Mouse (Mus musculus): ENCODE results near the gene Map7.

Map7 gene

DNA sequence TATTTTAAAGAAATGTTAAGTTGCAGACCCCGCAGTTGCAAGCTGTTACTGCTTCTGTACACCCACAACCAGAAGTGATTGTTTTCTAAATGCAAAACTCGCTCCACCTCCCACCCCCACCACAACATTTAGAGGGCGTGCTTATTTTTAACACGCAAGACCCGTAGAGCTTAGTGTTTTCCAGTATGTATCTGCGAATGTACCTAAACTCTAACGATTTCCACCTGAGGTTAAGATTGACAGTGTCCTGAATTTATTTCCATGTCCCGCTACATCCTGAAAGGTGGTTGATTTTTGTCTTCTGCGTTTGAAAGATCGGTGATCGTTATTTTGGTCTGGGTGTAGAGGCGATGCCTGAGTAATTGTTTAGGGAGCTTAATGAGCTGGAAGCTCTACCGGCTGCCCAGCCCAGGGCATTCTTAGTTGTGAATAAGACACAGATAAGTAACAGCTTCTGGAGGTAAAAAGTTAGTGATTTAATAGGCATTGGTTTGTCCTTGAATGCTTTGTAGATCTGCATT is 1.6 kb downstream of the Map7 start:
- DNase-seq (ENCODE audit: extremely low read depth, insufficient read length, low spot score): no peak

DNA sequence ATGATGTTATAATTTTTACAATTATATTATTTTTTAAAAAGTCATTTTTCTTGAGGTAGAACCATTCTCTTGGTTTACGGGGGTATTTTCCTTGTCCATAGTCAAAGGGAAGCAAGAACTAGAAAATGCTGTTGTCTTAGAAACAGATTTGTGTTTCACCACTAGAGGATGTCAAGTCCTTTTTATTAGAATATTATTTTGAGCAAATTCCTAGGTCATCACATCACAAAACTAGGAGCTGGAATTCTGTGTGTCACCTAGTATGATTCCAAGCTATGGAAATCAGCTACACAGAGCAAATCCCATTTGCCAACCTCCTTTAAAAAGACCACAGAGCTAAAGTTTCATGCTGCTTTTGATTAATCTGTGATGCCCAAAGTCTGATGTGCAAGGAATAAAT is 3.9 kb downstream of the Map7 start:
- DNase-seq (ENCODE audit: extremely low read depth, insufficient read length, low spot score): no peak

DNA sequence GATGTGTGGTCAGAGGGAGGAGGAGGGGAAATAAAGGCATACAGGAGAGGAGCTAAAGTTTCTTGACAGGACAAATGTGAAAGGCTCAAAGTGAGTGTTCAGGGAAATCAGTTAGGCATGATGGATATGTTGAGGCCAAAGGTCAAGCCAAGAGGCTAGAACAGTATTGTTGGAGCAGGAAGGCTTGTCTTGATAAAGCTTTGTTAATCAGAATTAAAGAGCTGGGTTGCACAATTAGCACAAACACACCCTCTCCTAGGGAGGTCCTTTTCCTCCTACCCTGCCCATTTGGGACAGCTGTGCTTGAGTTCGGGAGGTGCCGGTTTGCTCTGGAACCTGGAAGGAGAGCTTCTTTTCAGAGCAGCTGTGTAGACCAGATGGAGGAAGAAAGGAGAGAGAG is 5.2 kb downstream of the Map7 start:
- no peak for DNase-seq (ENCODE audit: extremely low read depth, insufficient read length, low spot score)

DNA sequence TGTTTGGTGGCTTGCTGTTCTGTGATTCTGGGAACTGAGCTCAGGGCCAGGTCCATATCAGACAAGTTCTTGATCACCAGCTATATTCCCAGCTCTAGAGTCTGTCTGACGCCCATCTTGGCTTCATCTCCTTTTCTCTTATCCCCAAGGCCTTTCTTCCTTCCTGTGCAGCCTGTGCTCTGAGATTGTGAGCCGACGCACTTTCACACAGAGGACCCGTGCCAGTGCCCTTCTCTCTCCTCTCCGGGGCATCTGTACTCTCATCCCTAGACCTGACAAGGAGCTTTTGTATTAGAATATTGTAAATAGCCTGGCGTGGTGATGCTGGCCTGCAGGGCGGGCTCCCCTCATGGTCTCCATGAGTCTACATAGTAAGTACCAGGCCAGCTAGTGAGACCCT is 7.1 kb downstream of the Map7 start:
- DNase-seq (ENCODE audit: extremely low read depth, insufficient read length, low spot score): no peak

DNA sequence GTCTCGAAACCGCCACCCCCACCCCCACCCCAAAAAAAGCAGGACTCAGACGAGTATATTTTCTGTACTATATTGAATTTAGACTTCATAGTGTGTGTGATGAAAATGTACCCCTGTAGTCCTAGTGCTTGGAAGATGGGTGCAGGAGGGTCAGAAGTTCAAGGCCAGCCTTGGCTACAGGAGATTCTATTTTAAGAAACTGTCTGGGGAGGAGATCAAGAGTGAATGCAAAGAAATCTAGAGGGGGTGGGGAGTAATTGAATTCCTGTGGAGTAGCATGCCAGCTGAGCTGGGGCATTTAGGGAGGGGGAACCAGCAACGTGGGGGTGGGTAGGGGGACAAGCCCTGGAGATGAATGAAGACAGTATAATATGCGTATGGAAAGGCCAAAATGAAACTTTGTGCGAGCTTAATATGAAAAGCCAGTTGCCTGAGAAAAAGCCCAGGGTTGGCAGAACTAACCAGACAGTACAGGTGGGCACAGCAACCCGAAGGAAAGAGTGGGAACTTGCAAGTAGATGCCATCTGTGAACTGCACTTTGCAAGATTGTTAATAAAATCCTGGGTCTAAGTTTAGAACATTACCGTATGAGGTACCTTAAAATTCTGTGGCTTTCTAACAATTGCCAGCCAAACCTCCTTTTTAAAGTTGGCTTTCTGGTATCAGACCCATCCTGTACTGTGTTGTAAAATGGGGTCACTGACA is 8.9 kb downstream of the Map7 start:
- no peak for DNase-seq (ENCODE audit: extremely low read depth, insufficient read length, low spot score)

DNA sequence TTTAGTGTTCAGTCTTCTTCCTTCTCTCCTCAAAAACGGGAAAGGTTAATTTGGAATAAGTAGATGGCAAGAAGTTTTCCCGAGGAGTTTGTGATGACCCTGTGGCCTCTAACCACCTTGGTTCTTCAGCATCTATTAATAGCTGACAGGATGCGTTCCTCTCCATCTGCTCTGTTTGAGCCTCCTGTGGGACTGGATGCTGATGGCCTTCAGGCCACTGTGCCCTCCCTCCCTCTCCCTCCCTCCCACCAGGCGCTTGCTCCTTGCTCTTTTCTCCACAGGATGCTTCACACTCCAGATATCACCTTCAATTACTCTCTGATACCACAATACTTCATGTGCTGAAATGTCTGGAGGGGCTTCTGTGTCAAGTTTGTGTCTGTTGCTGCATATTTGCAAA is 10.5 kb downstream of the Map7 start:
- no peak for DNase-seq (ENCODE audit: extremely low read depth, insufficient read length, low spot score)

DNA sequence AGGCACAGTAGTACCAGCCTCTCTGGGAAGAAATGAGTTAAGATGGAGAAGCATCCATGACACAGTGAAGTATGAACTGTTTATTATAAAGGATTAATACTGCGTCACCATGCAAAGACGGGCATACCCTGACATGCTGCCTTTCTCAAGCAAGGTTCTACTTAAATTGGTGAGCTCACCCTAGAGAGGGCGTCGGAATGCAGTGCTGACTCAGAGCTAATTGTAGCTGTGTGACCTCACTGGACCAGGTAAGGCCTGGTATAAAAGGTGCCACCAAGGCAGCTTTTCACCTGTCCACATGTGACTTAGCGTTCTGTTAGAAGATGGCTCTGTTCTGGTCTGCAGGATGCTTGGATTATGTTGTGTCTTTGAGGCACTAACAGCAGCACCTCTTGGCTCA is 11.0 kb downstream of the Map7 start:
- no peak for DNase-seq (ENCODE audit: extremely low read depth, insufficient read length, low spot score)

DNA sequence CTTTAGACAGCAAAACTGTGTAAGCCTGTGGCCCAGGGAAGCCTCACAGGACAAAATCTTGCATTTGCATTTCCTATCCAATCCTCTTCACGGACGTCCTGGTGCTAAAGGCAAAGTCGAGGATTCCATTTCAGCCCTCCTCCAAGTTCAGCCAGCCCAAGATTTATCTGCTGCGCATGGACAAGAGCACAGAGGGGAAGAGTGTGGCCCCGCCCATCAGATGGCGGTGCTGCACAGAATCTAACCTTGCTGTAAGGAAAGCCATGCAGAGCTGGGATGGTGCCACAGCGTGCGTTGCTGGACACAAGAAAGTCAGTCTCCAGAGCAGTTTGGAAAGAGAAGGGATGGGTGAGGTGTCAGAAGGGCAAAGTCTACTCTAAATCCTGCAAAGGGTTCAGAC is 12.6 kb downstream of the Map7 start:
- DNase-seq (ENCODE audit: extremely low read depth, insufficient read length, low spot score): no peak

DNA sequence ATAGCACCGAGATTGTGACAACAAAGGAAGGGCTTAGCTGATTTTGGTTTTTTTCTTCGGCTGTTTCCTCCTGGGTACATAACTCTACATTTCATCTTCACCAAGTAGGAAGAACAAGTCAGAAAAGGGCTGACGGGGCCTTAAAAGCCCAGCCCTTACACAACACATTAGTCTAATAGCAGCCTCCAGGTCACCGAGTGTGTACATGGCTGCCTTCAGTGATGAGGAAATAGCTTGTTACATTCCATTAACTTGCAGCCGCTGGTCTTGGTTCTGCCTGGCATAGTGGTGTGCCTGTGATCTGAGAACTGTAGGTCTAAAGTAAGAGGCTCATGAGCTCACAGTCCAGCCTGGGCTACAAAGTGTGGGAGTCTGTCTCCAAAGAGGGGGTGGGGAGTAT is 16.5 kb downstream of the Map7 start:
- no peak for DNase-seq (ENCODE audit: extremely low read depth, insufficient read length, low spot score)

DNA sequence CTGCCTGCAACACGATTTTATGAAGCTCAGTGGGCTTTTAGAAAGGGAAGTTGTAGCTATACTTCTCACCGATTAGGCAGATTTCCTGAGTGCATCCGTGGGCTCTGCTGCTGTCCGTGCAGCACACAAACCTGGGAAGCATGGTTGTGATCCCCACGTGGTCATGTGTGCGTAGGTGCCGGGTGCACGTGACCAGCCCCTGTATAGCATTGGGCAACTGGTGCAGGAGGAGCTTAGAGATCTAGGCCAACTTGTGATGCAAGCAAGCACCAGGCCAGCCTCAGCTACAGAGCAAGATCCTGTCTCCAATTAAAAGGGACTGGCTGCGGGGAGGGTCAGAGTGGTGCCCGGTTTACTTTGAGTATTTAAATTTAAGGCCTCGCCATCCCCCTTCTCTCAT is 18.5 kb downstream of the Map7 start:
- no peak for DNase-seq (ENCODE audit: extremely low read depth, insufficient read length, low spot score)

DNA sequence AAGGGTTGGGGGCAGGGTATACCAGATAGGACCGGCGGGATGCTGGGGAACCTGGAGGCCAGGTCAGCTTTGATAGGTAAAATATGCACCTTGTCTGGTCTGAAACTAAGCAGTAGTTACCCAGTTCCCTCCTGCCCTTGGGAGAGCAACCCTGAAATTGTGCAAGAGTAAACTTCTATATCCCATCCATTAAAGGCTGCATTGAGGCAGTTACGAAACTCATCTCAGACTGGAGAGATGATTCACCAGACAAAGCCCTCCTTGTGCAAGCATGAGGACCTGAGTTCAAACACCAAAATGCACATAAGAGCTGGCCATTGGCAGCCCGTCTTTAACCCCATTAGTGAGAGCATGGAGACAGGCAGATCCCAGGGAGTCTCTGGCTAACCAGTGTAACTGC is 19.2 kb downstream of the Map7 start:
- DNase-seq (ENCODE audit: extremely low read depth, insufficient read length, low spot score): no peak

DNA sequence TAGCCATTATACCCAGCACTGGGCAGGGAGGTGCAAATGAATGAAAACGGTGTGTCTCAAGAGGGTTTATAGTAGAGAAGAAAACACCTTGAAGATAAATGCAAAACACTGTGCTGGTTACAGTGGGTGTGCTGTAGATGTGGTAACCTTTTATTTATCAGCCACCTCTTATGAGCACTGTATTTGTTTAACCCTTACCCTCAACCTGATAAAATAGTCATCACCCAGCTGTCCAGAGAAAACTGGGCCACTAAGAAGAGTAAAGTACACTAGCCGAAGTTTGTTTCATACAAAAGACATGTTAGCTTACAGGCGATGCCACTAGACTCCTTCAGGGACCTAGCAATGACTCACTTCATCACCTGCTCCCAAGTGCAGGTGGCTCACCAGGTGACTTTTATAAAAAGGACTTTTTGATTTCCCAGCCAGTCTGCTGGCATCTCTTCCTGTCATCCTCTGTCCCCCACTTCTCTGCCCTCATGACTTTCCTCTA is 21.0 kb downstream of the Map7 start:
- no peak for DNase-seq (ENCODE audit: extremely low read depth, insufficient read length, low spot score)

DNA sequence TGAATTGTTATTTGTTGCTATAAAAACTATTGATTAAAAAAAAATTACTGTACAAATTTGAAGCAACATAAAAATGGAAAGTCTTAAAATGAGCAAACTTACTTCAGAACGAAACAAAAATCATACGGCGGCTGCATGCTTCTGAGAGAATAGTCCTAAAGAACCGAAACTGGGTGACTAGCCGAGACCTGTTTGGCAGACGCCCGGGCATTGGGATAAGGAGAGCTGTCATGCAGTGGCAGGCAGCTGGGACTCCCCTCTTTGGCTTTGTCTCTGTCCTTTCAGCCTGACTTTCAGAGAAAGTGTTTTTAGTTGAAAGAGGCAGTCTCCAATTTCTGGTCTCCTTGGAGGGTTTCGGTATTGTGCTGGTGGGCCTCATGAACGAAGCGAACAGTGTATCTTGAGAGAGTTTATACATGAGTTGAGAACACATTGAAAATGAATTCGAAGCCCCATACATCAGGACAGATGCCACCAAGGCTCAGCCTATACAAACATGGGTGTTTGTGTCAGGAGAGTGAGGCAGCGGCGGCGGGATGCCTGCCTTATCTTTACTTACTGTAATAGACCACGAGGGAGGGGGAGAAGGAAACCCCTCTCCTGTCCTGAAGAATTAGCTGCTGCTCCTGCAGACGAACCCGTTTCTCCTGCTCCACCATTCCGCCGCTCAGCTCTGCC is 21.8 kb downstream of the Map7 start:
- no peak for DNase-seq (ENCODE audit: extremely low read depth, insufficient read length, low spot score)

DNA sequence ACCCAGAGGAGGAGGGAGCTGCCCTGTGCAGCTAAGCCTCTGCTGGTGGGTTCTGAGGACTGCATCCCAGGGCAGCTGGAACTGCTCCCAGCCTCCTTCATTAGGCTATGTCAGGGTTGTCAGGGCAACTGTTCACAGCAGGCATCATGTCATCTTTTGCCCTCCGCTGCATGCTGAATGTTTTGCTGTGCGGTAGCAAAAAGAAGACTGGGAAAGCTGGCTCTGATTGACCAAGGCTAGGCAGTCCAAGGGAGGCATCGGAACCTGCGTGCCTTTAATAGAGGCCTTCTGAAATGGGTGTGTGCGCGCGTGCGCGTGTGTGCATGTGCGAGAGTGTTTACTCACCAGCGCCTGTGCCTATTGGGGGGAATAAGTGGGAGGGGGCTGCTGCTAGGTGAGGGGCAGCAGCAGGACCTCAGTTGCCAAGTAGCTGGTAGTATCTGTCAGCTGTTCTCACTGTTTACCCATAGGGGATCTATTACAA is 22.4 kb downstream of the Map7 start:
- no peak for DNase-seq (ENCODE audit: extremely low read depth, insufficient read length, low spot score)

DNA sequence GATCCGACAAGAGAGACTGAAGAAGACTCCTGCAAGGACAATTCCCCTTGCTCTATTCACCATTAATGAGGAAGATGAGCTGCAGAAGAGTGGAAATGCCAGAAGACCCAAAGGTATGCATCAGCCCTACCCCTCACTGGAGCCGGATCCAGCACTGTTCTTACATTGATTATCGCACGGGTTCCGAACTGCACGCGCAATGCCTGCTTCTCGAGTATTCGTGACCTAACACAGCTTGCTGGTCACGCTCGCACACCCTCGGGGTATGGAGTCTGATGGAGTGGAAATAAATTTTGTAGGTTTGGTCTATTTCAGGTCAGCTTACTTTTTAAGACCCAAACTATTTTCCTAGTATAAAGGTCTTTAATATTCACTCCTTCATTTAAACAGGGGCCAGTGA is 22.9 kb downstream of the Map7 start:
- DNase-seq (ENCODE audit: extremely low read depth, insufficient read length, low spot score): no peak

DNA sequence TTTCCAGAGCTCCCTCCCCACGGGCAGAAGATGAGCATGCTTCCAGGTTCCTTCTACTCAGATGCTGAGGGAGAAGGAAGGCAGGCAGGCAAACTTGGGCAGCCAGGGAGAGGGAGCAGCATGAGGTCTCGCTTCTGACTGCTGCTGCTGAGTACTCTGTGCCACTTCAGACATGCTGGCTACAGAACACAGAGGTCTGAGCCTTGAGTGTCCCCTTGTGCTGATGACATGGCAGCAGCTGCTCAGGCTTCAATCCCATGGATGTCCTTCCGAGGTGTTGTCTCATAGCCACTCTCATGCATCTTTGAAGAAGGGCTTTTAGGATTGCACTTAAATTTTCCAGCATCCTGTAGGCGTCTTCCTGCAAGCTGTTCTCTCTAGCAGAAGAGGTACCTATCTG is 23.5 kb downstream of the Map7 start:
- no peak for DNase-seq (ENCODE audit: extremely low read depth, insufficient read length, low spot score)

DNA sequence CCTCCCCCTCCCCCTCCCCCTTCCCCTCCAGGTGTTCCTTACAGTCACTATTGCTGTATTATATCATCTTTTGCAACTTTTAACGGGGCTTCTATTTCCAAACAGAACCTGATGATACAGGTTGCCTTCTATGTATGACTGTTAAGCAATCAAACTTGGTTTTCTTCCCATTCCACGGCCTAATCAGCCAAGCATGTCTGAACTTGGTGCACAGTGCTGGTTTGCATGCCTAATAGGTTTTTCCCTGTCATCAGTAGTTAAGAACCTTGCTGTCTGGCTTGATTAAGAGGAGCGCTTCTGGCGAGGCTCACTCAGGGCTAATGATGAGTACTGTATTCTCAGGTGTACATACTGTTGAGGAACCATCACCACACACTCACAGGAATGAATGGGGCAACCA is 25.5 kb downstream of the Map7 start:
- DNase-seq (ENCODE audit: extremely low read depth, insufficient read length, low spot score): no peak

DNA sequence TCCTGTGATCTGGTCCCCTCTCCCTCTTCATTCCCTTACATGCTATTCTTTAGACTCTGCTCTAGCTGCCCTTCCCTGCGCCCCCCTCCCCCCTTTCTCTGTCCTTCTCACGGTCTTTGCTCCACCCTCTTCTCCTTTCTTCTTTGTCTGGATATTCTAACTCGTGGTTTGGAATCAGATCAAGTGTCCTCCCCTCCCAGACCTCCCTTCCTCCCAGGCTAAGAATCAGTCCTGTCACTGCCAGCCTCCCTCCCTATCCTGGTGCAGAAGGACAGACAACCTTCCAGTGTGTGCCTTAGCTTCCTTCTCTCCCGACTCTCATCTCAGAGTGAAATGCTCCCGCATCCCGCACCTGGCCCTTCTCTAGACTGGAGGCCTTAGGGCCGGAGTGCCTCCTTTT is 27.8 kb downstream of the Map7 start:
- DNase-seq (ENCODE audit: extremely low read depth, insufficient read length, low spot score): no peak

DNA sequence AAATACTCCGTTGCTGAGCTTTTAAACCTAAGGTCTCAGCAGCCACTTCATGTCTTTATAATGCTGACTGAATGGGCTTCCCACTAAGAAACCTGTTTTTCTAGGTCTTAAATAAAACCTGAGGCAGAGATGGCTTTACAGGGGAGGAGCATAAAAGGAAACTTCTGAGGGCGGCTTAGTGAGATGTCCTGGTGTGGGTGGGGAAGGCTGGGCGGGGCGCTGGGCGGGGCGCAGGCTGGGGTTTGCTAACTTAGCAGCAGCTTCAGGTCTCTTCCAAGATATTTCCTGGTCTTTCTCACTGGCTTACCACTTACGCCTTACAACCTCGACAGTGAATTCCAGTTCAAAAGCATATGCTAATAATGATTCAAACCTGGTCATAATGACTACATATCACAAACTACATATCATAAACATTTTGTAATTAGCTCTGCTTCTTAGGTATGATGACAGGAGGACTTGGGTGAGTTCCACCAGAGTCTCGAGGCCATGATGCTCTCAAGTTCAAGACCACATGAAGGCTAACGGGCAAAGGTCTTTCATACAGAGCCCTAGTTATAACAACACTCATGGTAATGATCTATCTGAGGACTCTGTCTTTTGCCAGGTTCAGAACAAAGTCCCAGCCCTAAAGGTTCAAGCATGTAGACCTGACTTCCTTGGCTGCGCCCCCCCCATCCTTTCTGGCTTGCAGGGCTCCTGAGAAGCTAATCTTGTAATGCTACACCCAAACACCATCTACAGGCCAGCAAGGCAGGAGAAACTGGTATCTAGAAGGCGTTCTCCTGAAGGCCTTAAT is 30.7 kb downstream of the Map7 start:
- no peak for DNase-seq (ENCODE audit: extremely low read depth, insufficient read length, low spot score)

DNA sequence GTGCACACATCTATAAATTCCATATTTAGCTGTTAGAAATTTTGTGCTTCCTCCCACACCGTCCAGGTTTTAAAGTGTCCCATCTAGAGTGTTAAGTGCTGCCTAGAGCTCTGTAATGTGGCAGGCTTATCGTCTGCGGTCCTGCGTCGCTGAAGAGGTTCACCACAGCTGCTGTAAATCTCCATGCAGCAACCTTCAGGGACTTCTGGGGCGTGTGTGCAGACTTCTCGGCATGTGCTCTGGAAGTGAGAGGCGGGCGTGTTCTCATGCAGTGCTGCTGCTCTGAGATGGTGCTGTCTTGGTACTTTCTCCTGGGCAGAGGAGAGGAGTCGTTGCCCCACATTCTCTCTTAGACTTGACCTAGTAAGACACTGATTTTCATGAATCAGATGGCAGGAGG is 32.9 kb downstream of the Map7 start:
- no peak for DNase-seq (ENCODE audit: extremely low read depth, insufficient read length, low spot score)

DNA sequence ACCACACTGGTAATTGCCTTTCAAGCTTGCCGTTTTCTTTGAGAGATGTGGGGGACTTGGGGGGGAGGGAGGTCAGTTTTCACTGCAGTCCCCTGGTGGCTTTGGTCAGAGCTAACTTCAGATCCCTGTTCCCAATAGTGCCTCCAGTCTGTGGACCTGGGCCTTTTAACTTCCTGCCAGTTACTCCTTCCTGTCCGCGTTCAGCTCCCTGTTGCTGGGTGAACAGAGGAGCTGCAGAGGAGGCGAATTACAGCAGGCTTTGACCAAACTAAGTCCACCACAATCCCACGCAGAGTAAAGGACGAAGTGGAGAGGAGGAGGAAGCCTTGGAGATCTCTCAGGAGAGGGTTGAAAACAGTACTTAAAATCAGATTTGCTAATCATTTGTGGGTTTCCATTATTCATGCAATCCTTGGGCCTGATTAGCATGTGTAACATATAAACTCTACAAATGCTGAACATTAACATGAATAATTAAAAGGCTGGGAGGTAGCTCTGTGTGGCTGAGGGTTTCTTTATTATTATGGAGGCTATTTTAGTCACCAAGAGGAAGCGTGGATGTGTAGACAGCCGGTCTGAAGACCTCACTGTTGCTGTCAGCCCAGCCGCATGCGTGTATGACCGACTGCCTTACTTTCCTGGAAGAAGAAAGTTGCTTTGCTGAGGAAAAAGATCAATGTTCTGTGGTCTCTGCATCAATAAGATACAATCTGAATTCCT is 33.6 kb downstream of the Map7 start:
- no peak for DNase-seq (ENCODE audit: extremely low read depth, insufficient read length, low spot score)
